Mouse (Mus musculus): Measurements from ENCODE around the gene Prss12.
A peak's percentile ranks its signal among the peaks of the same experiment; 100 is the strongest.
"Not testable (repeated sequence)": the region's sequence is repeated elsewhere in the genome, so short reads cannot be mapped to it uniquely, and the experiment has no call there.

The Prss12 gene

GRCm38 (mm10) chr3:123476833-123477232, 30.1 kb downstream of the Prss12 start:
- no peak for DNase-seq (ENCODE audit: low spot score in 2 of 2)

GRCm38 (mm10) chr3:123481266-123481665, 34.6 kb downstream of the Prss12 start:
- DNase-seq (ENCODE audit: low spot score in 2 of 2): no peak

GRCm38 (mm10) chr3:123491814-123492213, 45.1 kb downstream of the Prss12 start:
- DNase-seq (ENCODE audit: low spot score in 2 of 2): no peak

GRCm38 (mm10) chr3:123493163-123493562, 46.5 kb downstream of the Prss12 start:
- DNase-seq (ENCODE audit: low spot score in 2 of 2): no peak

GRCm38 (mm10) chr3:123495088-123495487, 48.4 kb downstream of the Prss12 start:
- DNase-seq (ENCODE audit: low spot score in 2 of 2): no peak

GRCm38 (mm10) chr3:123498787-123499186, 52.1 kb downstream of the Prss12 start:
- no peak for DNase-seq (ENCODE audit: low spot score in 2 of 2)

GRCm38 (mm10) chr3:123501798-123502197, 55.1 kb downstream of the Prss12 start:
- DNase-seq (ENCODE audit: low spot score in 2 of 2): not testable (repeated sequence)

GRCm38 (mm10) chr3:123503943-123504342, 57.2 kb downstream of the Prss12 start:
- peak; percentile 21 to 25 for DNase-seq (ENCODE audit: low spot score in 2 of 2)

- DNase-seq (ENCODE audit: low spot score in 2 of 2): no peak
These were observed 58.1 kb downstream of the Prss12 start for GRCm38 (mm10) chr3:123504783-123505182.

GRCm38 (mm10) chr3:123505778-123506667, 59.3 kb downstream of the Prss12 start:
- no peak for DNase-seq (ENCODE audit: low spot score in 2 of 2)

- DNase-seq (ENCODE audit: low spot score in 2 of 2): no peak
These were observed 60.3 kb downstream of the Prss12 start for GRCm38 (mm10) chr3:123506699-123507662.

- DNase-seq (ENCODE audit: low spot score in 2 of 2): no peak
These were observed 60.9 kb downstream of the Prss12 start for GRCm38 (mm10) chr3:123507663-123508055.

GRCm38 (mm10) chr3:123508056-123508674, 61.5 kb downstream of the Prss12 start:
- DNase-seq (ENCODE audit: low spot score in 2 of 2): peak; percentile 99

GRCm38 (mm10) chr3:123508675-123509376, 62.1 kb downstream of the Prss12 start:
- DNase-seq (ENCODE audit: low spot score in 2 of 2): no peak

GRCm38 (mm10) chr3:123511818-123512217, 65.1 kb downstream of the Prss12 start:
- no peak for DNase-seq (ENCODE audit: low spot score in 2 of 2)

- DNase-seq (ENCODE audit: low spot score in 2 of 2): no peak
These were observed 68.2 kb downstream of the Prss12 start for GRCm38 (mm10) chr3:123514886-123515285.

- DNase-seq (ENCODE audit: low spot score in 2 of 2): no peak
These were observed 69.1 kb downstream of the Prss12 start for GRCm38 (mm10) chr3:123515600-123516359.

GRCm38 (mm10) chr3:123516784-123517183, 70.1 kb downstream of the Prss12 start:
- peak in 1 of 2 experiments; percentile 32 for DNase-seq (ENCODE audit: low spot score in 2 of 2)

GRCm38 (mm10) chr3:123526313-123527067, 79.8 kb downstream of the Prss12 start:
- DNase-seq (ENCODE audit: low spot score in 2 of 2): no peak

Data from frontal cortex, postnatal 14 days (tissue).